Mouse (Mus musculus): ENCODE data around the gene Atad2b. TPM values are rescaled to one million over a fixed set of nuclear protein-coding genes. Genes with fewer than 3 reads are reported as not detected.
"Not testable (repeated sequence)": the region's sequence is repeated elsewhere in the genome, so short reads cannot be mapped to it uniquely, and the experiment has no call there.

Gene Atad2b
- total RNA-seq (2021), result 10 to 100 TPM; 25.5 to 28.7 TPM
- long read RNA-seq, experiment 1, partial matches to known transcripts, result 0 of 3 reads
- long read RNA-seq, experiment 1, other reads (novel, unspliced or antisense), result 3 of 3 reads
- long read RNA-seq, experiment 2, partial matches to known transcripts, result 1 of 3 reads
- long read RNA-seq, experiment 2, other reads (novel, unspliced or antisense), result 2 of 3 reads

DNA sequence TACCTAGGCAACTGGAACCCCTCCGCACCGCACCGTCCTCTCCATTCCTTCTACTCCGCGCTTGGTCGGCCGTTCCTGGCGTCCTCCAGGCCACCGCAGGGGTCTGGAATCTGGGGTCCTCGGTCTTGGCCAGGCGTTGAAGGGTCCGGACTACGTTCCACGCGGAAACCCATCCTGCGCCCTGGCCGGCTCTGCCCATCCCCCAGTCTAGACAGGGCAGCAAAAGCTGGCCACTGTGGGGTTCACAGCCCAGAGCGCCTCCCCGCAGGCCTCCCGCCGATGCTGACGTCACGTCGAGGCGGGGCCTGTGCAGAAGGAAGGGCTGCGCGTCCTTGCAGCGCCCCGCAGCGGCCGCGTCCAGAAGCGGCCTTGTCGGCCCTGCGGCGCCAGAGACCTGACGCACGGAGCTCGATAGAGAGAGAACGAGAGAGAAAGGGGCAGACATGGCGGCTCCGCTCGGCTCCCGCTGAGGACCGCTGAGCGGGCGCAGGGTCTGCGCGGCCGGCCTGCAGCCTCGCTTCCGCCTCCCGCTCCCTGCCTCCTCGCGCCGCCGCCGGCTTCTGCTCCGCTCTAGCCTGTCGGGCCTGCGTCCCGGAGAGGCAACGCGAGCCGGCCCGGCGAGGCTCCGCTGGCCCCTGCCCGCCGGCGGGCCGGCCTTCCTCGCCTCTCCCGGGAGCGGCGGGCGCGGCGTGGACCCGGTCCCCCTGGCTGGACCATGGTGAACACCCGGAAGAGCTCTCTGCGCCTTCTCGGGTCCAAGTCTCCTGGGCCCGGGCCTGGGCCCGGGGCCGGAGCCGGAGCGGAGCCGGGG, at the start of gene Atad2b:
Atad2b (plus strand) TSS at position 360 of the 811 bp plus-strand sequence.
- DNase-seq, result peak; percentile 99

DNA sequence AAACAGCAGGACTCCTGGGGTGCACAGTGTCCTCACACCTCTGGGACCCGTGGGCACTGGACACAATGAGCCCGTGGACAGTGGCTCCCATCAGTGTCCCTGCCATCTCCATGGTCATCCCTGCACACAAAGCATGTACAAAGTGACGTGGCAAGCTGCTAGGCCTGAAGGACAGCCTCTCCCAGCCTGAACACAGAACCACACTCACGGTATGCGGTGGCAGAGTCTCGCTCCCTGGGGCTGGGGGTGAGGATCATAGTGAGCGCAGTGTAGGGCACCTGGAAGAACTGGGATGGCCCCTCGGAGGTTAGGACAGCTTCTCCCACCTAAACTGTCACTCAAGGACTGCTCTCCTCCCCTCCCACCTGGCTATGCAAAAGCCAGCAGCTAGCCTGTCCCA, 48.2 kb upstream of the Atad2b start:
- DNase-seq, result no peak

DNA sequence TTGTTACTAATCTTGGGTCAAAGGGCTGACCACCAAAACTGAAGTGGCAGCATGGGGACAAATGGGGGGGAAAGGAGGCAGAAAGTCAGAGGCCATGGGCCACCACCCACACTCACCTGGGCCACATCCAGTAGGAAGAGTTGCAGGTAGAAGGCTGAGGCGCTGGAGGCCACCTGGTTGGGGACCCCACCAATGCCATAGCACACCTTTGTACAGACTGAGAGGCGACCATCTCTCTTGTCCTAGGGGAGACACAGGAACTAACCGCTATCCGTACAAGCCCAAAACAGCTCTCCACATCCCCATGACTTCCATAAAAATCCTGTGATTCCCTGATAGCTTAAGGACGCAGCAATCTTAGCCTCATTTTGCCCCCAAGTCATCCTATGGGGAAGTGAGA, 45.9 kb upstream of the Atad2b start:
- DNase-seq, result no peak

DNA sequence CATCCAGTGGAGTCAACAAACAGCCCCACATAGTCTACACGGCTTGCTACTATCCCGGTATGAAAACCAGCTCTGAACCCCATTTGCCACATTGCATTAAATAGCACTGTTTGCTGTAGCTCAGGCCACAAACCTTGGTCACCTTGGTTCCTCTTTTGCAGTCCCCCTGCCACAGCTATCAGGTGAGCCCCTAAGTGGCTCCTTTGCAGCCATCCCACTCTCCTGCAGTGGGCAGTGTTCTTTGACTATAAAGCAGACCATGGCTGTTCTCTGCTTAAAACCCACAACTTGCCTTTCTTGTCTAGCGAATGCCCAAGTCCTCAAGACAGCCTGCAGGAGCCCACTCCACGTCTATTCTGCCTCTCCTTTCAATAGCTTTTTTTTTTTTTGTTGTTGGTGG, 44.9 kb upstream of the Atad2b start:
- DNase-seq, result no peak

DNA sequence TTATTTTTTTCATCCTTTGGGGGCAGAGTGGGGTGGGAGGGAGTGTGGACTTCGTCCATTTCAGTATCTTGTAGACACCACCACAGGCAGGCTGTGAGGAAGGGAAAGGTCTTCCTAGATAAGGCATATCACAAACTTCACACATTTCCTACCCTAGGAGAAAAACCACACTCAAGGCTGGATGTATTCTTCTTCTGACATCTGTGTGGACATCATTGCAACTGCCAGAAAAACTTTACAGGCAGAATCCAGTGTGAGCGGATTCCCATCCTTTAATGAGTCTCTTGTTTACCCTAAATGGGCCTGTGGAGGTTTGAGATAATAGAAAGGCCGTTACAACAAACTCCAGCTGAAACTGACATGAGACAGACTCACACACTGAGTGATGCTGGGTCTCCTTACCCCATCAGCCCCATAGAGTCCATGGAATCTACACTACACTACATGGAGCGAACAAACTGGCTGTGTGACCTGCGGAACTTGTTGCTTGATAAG, 44.1 kb upstream of the Atad2b start:
- no peak for DNase-seq

DNA sequence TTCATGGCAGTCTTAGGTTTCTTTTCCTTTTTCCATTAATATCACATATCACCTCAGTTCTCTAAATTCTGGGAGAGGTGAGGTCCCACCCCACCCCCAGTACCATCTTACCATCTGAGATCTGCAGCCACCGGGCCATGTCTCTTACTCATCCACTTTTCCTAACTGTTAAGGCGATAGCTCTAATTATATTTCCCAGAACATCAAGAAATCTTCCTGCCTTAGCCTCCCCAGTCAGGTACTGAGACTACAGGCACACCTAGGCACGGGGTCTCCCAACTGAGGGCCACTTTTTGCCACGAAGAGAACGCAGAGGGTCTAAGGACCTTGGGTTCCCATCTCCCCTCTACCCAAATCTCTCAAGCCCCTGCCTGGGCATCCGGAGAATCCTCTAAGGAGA, 43.6 kb upstream of the Atad2b start:
- no peak for DNase-seq

DNA sequence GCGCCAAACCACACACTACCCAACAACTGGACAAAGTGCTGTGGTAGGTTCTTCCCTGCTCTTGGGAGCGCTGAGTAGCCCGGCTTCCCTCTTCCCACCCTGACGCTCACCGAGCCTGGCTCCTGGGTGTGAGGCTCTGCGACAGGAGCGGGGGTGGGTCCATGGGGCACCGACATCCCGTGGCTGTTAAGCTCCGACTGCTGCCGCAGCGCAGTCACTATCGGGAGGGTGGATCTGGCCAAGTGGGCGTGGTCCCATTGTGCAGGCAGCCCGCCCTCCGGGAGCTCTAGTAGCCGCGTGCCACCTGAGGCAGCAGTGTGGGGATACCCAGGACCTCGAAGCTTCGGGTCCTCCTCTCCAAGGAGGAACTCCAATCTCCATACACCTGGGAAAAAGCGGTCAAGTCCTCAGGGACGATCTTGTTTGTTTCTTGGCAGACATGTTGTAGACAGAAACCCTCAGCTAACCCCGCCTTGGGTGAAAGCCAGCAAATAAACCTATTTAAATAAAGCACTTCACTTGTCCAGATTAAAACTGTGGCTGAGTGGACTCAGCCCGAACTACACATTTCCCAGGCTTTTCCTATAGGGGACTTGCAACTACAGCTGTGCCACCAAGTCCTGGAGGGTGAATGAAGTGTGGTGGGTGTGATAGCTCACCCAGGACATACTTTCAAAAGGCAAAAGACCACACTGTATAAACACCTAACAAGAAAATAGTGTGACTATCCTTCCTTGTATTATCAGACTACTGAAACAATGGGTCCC, 42.8 kb upstream of the Atad2b start, which contains the start of gene Mfsd2b:
Mfsd2b (minus strand) TSS at position 199 of the 767 bp plus-strand sequence.
- peak; percentile 71 for DNase-seq

DNA sequence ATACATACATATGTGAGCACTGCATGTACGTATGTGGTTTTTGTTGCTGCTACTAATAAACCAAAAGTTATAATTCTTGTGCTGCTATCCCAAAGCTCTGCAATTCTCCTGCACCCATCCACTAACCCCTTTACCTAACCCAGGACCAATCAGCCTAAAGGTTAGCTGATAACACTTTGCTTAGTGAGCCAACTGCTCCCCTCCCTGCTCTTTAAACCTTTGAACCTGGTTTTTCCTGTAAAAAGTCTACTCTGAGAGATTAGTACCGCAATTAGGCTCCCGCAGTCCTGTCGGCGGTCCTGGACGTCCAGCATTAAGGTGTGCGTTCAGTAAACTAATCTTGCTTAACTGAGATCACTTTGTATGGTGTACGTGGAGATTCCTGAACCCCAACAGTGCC, 41.5 kb upstream of the Atad2b start:
- no peak for DNase-seq

DNA sequence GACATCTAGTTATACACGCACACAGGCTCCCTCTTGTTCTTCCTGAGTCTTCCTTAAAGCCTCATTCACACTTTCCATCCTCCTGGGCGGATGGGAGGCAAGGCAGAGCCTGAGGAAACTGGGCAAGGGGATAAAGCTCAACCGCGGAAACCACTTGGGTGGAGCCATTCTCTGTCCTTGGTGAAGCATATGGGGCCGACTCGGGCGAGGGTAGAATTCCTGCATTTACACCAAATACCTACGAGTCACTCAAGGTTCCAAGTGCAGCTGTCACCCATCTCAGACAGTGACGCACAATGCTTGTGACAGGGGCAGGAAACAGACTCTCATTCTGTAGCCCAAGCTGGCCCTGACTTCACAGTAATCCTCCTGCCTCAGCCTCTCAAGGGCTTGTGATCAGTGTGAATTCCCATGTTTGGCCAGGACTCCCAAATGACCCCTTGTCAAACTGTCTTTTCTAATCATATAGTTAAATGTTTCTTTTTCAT, 38.8 kb upstream of the Atad2b start:
- no peak for DNase-seq

DNA sequence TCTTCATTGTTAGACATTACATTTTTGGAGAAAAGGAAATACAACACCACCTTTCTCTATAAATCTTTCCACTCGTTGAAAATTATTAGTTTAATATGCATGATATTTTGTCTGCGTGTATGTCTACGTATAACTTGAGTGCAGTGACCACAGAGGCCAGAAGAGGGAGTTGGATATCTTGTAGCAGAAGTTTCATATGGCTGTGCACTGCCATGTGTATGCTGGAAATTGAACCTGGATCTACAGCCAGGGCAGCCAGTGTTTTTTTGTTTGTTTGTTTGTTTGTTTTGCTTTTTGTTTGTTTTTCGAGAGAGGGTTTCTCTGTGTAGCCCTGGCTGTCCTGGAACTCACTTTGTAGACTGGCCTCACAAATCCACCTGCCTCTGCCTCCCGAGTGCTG, 38.1 kb upstream of the Atad2b start:
- DNase-seq, result no peak

DNA sequence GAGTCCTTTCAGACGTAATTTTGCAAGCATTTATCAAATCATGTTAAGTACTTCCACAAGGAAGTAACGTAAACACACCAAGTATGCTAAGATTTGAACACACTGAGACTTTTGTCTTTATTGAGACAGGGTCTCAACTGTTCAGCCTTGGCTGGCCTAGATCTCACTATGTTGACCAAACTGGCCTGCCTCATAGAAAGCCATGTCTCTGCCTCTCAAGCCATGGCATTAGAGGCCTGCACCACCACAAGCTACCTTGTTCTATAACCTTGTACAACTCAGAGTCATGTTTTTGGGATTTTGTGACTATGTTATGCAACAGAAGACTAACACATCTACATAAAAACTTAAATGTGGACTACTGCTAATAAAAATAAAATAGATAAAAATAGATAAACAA, 35.1 kb upstream of the Atad2b start:
- no peak for DNase-seq

DNA sequence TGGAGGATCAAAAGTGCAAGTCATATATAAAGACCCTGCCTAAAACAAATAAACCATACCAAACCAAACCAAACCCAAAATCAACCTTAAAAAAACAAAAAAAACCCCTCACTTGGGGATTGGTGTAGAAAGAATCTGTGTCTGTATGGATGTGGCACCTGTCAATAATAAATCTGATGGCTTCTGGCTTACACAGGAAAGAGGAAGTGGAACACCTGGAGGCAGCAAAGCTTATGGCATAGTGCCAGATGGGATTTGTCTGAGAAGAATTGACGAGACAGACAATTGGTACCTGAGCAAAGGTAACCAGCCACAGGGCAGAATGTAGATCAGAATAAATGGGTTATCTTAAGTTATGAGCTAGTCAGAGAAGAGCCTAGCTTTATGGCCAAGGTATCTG, 32.1 kb upstream of the Atad2b start:
- no peak for DNase-seq

DNA sequence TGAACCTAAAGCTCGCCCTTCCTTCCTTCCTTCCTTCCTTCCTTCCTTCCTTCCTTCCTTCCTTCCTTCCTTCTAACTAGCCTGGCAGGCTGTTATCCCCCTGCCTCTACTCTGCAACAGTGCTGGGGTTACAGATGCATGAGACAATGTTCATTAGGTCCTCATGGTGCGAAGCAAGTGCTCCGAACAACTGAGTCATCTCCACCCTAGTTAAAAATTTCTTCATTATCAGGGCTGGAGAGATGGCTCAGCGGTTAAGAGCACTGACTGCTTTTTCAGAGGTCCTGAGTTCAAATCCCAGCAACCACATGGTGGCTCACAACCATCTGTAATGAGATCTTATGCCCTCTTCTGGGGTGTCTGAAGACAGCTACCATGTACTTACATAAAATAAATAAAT, 30.6 kb upstream of the Atad2b start:
- not testable (repeated sequence) for DNase-seq

DNA sequence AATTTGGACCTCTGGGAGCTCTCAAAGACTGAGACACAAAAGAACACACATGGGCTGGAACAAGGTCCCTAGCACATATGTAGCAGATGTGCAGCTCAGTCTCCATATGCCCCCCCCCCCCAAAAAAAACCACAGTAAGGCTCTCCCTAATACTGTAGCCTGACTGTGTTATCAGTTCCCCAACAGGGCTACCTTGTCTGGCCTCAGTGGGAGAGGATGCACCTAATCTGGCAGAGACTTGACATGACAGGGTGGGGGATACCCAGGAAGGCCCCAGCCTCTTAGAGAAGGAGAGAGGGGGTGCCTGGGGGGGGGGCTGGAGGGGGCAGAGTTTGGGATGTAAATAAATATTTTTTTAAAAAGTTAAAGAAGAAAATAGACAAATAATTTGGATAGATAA, 28.4 kb upstream of the Atad2b start:
- DNase-seq, result no peak

DNA sequence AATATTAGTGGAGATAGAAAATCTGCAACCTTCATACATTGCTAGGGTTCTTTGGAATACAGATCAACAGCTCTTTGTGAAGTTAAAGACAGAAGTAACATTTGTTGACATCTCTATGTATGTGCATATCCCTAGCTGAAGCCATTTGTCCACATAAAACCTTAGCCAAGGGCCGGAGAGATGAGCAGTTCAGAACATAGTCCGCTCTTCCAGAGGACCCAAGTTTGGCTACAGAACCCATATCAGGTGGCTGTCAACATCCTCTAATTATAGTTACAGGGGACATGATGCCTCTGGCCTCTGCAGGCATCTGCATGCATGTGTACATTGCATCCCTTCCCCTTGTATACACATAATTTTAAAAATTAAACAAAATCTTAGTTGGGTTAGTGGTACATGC, 27.9 kb upstream of the Atad2b start:
- DNase-seq, result no peak

DNA sequence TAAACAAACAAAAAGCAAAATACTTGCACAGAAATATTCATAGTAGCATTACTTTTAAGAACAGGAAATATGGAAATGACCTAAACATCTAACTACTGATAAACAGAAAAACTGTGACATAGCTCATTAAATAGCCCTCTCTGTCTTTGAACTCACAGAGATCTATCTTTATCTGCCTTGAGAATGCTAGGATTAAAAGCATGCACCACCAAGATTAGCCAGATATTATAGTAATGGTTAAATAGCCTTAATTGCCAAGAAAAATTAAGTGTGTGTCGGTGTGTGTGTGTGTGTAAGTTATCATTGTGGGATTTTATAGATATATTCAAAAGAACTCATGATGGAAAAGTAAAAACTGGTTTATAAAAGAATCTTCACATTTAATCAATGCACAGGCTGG, 27.3 kb upstream of the Atad2b start:
- DNase-seq, result no peak

DNA sequence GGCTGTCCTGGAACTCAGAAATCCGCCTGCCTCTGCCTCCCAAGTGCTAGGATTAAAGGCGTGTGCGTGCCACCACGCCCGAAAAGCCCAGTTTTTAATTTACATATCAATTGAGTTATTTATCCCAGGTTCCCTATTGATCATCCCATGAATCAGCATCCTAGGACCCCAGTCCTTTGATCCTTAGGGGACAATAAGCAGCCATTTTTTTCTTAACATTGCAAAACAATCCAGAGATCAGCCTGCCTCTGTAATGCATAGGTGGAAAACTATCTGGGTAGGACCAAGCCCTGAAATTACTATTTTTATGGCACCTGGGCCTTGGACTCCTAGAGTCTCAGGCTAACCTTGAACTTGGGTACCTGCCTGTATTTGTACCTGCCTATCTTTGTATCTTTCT, 19.1 kb upstream of the Atad2b start:
- no peak for DNase-seq

DNA sequence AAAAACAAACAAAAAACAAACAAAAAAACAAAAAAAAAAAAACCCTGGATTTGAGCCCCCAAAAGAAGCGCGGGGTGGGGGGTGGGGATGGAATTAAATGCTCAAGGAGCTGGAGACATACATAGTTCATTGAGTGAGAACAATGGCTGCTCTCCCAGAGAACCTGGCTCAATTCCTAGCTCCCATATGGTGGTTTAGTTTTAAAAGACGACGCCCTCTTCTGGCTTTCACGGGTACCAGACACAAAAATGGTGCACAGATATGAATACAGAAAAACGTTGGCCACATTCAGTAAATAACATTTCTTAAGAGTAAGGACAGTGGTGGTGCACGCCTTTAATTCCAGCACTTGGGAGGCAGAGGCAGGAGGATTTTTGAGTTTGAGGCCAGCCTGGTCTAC, 11.2 kb upstream of the Atad2b start:
- DNase-seq, result no peak

DNA sequence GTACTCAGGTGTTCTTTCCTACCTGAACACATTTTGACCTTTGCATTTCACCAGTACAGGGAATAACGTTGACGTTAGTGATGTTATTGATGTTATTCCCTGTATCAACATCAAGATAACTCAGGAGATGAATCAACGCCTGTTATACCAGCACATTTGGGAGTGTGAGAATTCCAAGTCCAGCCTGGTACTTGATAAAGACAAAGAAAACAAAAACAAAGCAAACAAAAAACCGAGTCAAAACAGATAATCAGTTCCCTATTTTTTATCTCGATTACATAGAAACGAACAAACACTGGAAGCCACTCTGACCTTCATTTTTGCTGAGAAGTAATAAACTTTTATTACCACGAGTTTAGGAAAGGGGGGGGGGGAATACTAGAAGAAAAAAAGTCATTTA, 10.7 kb upstream of the Atad2b start:
- DNase-seq, result no peak

DNA sequence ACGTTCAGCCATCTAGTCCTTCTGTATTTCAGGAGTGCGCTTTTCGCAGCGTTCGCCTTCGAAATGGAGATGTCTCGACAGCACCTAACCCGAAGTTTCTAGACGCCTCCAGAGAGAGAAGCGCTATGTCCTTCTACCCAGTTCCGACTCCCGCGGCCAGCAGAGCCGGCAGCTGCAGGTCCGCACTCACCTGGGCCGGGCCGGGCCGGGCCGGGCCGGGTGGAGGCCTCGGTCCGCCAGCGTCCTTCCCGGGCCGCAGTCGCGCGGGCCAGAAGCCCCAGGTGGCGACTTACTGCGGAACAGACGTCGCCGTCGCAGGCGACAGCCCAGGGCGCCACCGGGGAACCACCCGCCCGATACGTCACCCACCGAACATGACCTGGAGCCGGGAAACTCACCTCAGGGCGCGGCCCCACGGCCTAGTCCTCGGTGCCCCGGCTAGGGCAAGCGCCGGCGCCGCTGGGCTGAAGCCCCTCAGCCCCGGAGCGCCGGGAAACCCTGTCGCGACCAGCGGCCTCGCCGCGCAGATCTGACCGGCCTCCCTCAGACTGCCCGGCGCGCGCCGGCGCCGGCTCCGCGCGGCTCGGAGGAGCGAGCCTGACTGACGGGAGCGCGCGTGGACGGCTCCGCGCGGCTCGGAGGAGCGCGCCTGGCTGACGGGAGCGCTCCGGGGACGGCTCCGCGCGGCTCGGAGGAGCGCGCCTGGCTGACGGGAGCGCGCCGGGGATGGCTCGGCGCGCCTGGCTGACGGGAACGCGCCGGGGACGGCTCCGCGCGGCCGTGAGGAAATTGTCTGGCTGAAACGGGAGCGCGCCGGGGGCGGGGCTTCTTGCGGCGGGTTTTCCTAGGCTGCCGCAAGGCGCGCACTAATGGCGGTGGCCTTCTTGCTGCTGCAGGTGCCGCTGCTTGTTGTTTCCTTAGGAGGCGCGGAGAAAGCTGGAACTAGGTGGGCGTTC, 9.9 kb upstream of the Atad2b start, which contains the start of gene Ubxn2a:
Ubxn2a (minus strand) TSS at position 755 of the 956 bp plus-strand sequence.
- DNase-seq, result peak; percentile 97

DNA sequence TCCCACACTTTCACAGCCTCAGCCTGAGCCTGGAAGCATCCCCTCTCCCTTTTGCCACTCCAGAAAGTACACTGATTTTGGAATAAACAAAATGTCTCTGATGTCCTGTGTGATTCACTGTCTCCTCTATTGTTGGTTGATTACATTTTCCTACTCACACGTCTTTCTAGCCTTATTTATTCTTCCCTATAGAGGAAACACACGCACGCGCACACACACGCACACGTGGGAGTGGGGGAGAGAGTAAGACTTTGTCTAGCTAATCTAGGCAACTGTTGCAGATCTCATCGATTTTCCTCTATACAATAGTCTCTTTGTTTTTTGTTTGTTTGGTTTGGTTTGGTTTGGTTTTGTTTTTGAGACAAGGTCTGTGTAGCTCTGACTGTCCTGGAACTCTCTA, 8.8 kb upstream of the Atad2b start:
- DNase-seq, result no peak

DNA sequence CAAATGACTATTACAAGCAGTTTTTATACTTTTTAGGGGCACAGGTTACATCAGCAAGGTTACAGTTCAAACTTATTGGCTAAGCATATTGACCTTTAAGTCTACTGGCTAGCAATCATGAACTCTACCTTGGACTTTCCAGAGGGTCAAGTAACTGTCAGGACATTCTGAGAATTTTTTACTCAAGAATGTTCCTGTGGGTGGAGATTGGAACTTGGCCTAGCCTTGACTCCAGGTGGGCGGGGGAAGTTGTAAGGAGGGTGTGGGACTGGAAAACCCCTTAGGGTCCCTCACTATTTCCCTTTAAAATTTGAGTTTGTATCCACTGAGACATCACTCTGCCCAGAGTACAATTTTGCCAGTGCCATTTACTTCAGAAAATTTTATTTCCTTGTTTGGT, 6.7 kb upstream of the Atad2b start:
- DNase-seq, result not testable (repeated sequence)
